Mouse (Mus musculus) skeletal muscle tissue, adult 2 months (tissue): ENCODE measurements around the gene Repin1.

ENCODE experiments used
- DNase-seq: peaks from one replicate; pipeline ENCODE4 v3.0.0-alpha.2; 2012; ENCODE audit warnings: low read depth, low spot score

Gene Repin1

DNA sequence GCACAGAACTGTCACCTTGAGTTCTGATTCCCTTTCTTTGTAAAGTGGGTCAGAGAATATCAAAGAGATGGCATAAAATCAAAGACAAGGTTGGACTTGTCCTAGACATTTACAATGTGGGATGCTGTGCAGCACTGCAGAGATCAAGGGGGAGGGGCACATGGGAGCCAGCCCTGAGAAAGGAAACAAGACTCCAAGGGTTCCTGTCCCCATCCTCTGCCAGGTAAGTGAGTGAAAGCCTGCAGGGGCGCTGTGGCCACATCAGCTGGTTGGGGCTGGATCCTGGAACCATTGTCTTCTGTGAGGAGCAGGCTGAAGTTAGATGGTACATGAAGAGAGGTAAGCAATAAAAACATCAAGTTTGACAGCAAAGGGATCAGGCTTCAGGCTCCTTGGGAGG is 29.8 kb downstream of the Repin1 start:
- no peak for DNase-seq

DNA sequence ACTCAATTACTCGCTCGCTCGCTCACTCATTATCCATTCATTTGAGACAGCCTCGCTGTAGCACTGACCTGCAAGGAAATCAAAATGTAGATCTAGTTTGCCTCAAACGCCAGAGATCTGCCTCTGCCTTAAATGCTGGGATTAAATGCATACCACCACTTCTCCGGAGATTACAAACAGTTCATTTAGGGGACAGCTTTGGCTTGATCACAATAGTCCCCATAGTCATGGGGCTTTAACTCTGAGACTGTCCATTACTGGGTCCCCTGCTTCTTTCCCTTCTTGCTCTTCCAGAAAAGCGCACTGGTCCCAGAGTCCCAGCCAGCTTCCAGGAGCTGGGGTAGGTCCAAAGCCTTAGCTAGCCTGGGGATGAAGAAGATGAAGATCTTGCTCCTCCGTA is 32.8 kb downstream of the Repin1 start, which contains the start of gene AI854703:
Gene AI854703 (plus strand): TSS at position 301 of the 400 bp plus-strand sequence.
- no peak for DNase-seq

DNA sequence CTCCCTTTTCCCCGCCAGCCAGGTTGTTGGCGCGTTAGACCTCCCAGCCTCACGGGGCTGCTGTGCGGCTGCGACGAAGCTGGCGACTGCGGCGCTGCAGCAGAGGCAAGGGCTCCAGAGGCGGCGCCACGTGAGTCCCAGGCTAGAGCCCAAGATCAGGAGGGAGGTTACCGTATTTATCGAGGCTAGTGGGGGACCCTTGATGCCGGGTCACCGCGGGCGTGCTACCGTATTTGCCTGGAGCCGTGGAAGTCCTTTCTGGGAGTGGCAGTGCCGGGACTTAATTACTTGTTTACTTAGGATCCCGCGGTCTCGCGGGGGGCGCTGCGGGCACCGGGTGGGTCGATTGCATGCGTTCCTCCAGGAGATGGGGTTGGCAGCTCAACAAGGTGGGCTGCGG is 33.3 kb downstream of the Repin1 start:
- peak; percentile 36 for DNase-seq

- DNase-seq, result no peak
These were observed 33.8 kb downstream of the Repin1 start for GRCm38 (mm10) chr6:48627511-48627924.

DNA sequence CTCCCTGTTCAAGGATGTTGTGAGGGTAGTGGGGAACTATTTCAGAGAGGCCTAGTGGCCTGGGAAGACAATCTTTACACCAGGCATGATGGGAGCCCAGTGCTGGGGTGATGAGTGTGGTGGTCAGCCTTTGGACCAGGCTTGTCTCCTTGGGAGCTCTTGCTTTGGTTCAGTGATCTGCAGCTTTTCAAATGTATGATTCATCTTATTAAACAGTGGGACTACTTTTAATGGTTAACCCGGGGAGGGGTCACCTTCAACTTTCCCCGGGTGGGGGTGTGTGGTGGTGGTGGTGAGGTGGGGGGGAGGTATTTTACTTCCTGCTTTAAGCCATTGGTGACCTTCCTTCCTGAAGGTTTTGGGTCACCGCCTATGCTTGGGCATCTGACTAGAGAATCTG is 34.7 kb downstream of the Repin1 start:
- DNase-seq, result no peak

GRCm38 (mm10) chr6:48628808-48629660 is 35.4 kb downstream of the Repin1 start:
- no peak for DNase-seq

DNA sequence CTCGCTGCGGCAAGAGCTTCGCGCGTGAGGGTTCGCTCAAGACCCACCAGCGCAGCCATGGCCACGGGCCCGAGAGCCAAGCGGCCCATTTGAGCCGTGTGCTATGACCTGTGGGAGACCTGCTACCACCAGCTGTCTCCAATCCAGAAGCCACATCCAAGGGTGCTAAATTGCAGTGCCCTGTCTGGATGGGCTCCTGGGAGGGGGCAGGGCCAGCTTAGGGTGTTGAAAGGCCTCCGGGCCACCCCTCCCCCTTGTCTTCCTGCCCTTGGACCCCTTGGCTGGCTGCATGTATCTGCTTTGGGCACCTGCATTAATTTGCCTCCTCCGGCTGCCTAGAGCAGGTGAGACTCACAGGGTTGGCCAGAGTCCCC is 36.0 kb downstream of the Repin1 start:
- DNase-seq, result no peak

DNA sequence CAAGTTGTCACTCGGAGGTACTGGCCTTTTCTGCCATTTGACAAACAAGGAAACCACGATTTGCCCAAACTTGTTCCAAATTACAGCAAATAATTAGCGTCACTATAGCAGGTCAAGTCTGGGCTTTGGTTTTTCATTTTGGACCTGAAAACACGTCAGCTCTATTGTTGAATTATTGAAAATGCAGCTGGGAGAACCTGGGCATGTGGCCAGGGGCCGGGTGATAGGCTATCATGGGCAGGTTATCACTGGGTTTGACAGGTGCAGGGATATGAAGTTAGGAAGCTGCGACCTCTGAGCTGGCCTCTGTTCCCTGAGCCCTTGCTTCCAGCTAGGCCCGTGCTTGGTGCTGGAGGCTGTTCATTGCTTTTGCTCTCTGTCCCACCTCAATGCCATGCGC is 37.1 kb downstream of the Repin1 start:
- no peak for DNase-seq

GRCm38 (mm10) chr6:48635105-48635504 is 41.4 kb downstream of the Repin1 start:
- DNase-seq, result no peak

DNA sequence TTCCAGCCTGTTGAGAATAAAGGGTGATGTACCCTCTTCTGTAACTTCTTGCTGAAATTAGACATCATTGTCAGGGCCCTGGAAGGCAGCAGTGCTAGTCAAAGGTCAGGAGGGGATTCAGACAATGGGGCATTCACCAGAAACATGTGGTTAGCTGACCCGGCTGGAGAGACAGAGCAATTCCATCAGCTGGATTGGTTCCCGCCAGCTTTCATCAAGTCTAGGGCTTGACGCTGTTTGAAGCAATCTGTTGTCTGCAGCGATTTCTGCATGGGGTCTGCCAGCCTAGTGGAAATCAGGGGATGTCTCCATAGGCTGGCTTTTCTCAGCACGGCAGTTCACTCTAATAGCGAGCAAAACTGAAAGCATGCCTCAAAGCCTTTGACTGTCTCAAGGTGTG is 42.8 kb downstream of the Repin1 start:
- no peak for DNase-seq

- DNase-seq, result no peak
These were observed 44.3 kb downstream of the Repin1 start for GRCm38 (mm10) chr6:48637811-48638500.

DNA sequence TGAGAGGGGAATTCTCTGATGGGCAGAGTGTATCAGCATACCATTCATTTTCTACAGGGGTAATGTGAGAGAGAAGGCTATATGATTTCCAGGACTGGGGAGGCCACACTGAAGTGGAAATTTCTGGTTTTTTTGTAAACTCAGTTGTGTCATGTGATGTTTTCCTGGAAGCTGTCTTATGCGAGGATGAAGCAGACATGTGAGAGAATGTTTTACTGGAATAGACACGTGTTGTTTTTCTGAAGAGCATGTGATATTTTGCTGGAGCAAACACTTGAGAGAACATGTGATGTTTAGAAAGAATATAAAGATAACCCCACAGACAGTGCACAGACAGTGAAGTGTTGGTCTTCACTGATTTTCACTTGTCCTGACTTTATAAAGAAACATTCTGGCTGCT is 44.9 kb downstream of the Repin1 start:
- no peak for DNase-seq

DNA sequence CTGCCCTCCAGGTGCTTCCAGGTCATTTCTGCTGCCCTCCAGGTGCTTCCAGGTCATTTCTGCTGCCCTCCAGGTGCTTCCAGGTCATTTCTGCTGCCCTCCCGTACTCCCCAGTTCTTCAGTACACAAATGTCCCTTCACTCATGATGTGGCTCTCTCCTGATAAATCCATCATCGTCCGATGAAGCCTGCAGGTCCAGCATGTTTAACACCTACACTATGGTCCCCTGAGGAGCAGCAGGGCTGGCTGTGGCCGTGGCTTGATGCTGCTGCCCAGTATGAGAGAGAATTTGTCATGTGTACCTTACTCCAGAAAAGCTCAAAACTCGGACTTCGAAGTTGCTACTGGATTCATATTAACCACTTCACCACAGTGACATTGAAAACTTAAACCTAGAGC is 47.7 kb downstream of the Repin1 start:
- DNase-seq, result no peak

GRCm38 (mm10) chr6:48642764-48643292 is 49.1 kb downstream of the Repin1 start:
- DNase-seq, result peak; percentile 59

GRCm38 (mm10) chr6:48645660-48646308 is 52.1 kb downstream of the Repin1 start:
- peak; percentile 50 for DNase-seq

DNA sequence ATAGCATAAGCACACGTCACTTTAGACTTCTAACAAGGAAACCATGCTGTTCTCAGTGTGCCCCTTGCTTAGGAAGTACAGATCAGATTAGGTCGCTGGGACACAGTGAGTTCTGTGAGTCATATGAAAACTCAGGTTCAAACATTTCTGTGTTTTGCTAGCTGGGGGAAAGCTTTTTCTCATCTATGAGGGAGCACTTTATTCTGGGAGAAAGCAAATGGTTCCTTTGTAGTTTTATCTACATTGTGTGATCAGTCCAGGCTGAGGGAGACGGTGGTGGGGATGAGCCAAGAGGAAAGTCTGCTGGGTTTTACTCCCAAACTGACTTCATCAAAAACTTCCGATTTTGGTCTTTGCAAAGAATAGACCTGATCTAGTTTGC is 52.6 kb downstream of the Repin1 start:
- no peak for DNase-seq

DNA sequence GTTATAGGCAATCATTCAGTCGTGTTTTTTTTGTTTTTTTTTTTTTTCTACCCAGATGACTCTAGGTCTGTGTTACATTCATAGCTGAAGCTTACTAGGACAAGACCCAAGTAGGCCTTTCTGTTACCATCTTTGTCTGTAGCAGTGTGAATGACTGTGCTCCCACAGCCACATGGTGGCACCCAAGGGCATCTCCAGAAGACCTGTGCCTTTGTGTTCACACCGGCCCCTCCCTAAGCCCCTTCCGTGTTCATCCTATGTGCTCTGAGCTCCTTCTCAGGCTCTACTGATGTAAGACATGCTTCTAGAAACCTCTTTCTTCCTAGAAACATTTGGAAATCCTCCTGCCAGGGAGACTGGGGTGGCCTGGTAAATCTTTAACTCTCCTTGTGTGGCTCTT is 53.3 kb downstream of the Repin1 start, which contains the start of gene Gimap8:
Gene Gimap8 (plus strand): TSS at position 240 of the 400 bp plus-strand sequence.
- peak; percentile 40 for DNase-seq

- no peak for DNase-seq
These were observed 53.9 kb downstream of the Repin1 start for GRCm38 (mm10) chr6:48647611-48648010.
